Mouse (Mus musculus) C2C12 (cell line): ENCODE results near the gene Wdr45b. TPM values are rescaled to one million over a fixed set of nuclear protein-coding genes. Genes with fewer than 3 reads are reported as not detected.

Experiments used
- H3K27me3 ChIP-seq: one replicate; pipeline ENCODE4 v1.6.1; 2011; ENCODE audit not compliant: control insufficient read depth, insufficient read depth, insufficient read length
- H3K36me3 ChIP-seq: one replicate; pipeline ENCODE4 v1.6.1; 2011; ENCODE audit not compliant: control insufficient read depth, insufficient read depth
- H3K4me3 ChIP-seq: one replicate; pipeline ENCODE4 v1.5.1; 2011; ENCODE audit warnings: mild to moderate bottlenecking, control low read depth; ENCODE audit not compliant: poor library complexity, insufficient read depth, severe bottlenecking
- H3K79me2 ChIP-seq: one replicate; pipeline ENCODE4 v1.6.1; 2011; ENCODE audit not compliant: control insufficient read depth, insufficient read depth
- H3K79me3 ChIP-seq: one replicate; pipeline ENCODE4 v1.6.1; 2011; ENCODE audit warnings: low read depth, control low read depth
- H3ac ChIP-seq: one replicate; pipeline ENCODE3; 2011; ENCODE audit warnings: low read depth; ENCODE audit not compliant: control insufficient read depth, insufficient read length
- CEBPB ChIP-seq: IDR thresholded peaks from one replicate; pipeline ENCODE4 v1.6.1; 2011; ENCODE audit warnings: low read depth, mild to moderate bottlenecking, control low read depth, moderate library complexity
- CTCF ChIP-seq: IDR thresholded peaks from one replicate; pipeline ENCODE4 v1.5.1; 2011; ENCODE audit not compliant: control insufficient read depth, insufficient read depth, insufficient read length
- FOSL1 ChIP-seq: IDR thresholded peaks from one replicate; pipeline ENCODE4 v1.8.0; 2011; ENCODE audit warnings: mild to moderate bottlenecking, low read length; ENCODE audit not compliant: poor library complexity, insufficient read depth, severe bottlenecking
- MAX ChIP-seq: IDR thresholded peaks from one replicate; pipeline ENCODE4 v1.6.1; 2011; ENCODE audit warnings: mild to moderate bottlenecking, control low read depth
- MYOD1 ChIP-seq: IDR thresholded peaks from one replicate; pipeline ENCODE4 v1.6.1; 2011; ENCODE audit warnings: low read depth; ENCODE audit not compliant: control insufficient read depth, insufficient read length
- MYOG ChIP-seq: IDR thresholded peaks from one replicate; pipeline ENCODE4 v1.6.1; 2011; ENCODE audit not compliant: control insufficient read depth, insufficient read length; ENCODE audit errors: extremely low read depth
- USF1 ChIP-seq: IDR thresholded peaks from one replicate; pipeline ENCODE4 v1.6.1; 2011; ENCODE audit warnings: low read depth, mild to moderate bottlenecking, control low read depth, moderate library complexity
- microRNA-seq: library from miRNA; unstranded; fragments of <30 nt; microRNA quantifications from one replicate; pipeline ENCODE4, GENCODE M21; 2019; ENCODE audit warnings: borderline microRNAs expressed
- polyA plus RNA-seq: library from polyadenylated mRNA; unstranded; fragments of >200 nt; fragmentation: generic; extraction: Trizol; gene quantifications from one replicate; pipeline ENCODE4 v1.2.1, GENCODE M21; 2012; ENCODE audit warnings: missing spikeins

The Wdr45b gene
- polyA plus RNA-seq, 1 experiment = 60.9 TPM

DNA sequence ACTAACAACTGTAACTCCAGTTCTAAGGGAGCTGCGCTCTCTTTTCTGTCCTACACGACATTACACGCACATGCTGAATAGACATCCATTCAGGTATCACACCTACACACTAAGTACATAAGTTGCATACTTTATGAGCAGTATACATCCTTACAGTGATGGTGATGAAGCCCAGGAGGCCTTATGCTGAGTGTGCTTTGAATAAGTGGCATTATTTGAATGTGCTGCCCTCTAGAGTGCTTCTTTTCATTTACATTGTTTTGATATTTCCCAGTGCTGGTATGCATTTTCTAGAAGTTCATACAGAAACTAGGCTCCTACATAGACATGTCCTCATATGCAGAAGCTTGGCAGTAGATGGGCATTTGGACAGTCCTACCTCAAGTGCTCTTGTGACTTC is 64.4 kb downstream of the Wdr45b start:
- no peak for TF ChIP-seq CEBPB
- no peak for TF ChIP-seq MYOG
- no peak for TF ChIP-seq USF1
- no peak for TF ChIP-seq MYOD1
- TF ChIP-seq CTCF = no peak
- no peak for TF ChIP-seq MAX
- no peak for TF ChIP-seq FOSL1
- H3K36me3 ChIP-seq = peaks cover 79% of the 10 kb centered on the region
- H3K27me3 ChIP-seq = no peaks in the 10 kb centered on the region
- H3ac ChIP-seq = no peak overlapping the region
- H3K79me3 ChIP-seq = peaks cover 4% of the 10 kb centered on the region
- peaks cover 14% of the 10 kb centered on the region for H3K79me2 ChIP-seq
- H3K4me3 ChIP-seq = no peak overlapping the region

DNA sequence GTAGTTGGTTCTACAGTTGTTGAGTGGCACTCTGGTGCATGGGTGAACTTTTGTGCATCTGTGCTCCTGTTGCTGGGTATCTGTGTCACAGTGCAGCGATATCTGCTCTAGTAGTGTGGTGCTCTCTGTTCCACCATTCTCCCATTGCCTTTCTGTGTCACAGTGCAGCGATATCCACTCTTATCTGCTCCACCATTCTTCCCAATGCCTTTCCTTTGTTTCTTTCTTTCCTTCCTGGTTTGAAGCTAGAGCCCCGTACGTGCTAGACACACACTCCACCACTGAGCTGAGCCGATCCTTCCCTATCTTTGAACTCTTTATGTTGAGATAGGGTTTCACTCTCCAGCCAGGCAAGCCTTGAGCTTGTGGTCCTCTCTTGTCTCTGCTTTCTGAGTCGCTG is 71.3 kb downstream of the Wdr45b start:
- peaks cover 48% of the 10 kb centered on the region for H3K79me3 ChIP-seq
- no peak overlapping the region for H3ac ChIP-seq
- H3K27me3 ChIP-seq = no peaks in the 10 kb centered on the region
- TF ChIP-seq USF1 (no peak), MYOG (no peak), MYOD1 (no peak), CEBPB (no peak), CTCF (no peak), MAX (no peak), FOSL1 (no peak)
- H3K36me3 ChIP-seq = peaks cover 64% of the 10 kb centered on the region
- H3K79me2 ChIP-seq = peaks cover 76% of the 10 kb centered on the region
- H3K4me3 ChIP-seq = no peak overlapping the region

DNA sequence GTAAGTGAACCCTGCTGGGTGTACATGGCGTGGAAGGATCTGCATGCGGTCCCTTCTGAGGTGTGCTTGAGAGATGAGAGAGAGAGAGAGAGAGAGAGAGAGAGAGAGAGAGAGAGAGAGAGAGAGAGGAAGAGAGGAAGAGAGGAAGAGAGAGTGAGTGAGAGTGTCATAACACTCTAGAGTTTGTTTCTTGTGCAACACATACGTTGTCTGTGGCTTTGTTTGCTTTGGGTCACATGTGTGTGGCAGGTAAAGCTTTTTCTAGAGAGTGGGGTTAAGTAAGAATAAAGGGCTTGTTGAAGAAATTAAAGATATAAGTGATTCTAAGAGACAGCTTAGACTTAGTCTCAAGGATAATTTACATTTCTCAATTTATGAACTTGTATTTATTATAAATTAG is 76.2 kb downstream of the Wdr45b start:
- peaks cover 81% of the 10 kb centered on the region for H3K79me3 ChIP-seq
- no peak overlapping the region for H3ac ChIP-seq
- H3K4me3 ChIP-seq = no peak overlapping the region
- peaks cover 100% of the 10 kb centered on the region for H3K79me2 ChIP-seq
- TF ChIP-seq CEBPB = no peak
- TF ChIP-seq MAX = no peak
- TF ChIP-seq CTCF = no peak
- no peak for TF ChIP-seq USF1
- no peak for TF ChIP-seq MYOG
- no peak for TF ChIP-seq FOSL1
- TF ChIP-seq MYOD1 = no peak
- peaks cover 47% of the 10 kb centered on the region for H3K36me3 ChIP-seq
- no peaks in the 10 kb centered on the region for H3K27me3 ChIP-seq

DNA sequence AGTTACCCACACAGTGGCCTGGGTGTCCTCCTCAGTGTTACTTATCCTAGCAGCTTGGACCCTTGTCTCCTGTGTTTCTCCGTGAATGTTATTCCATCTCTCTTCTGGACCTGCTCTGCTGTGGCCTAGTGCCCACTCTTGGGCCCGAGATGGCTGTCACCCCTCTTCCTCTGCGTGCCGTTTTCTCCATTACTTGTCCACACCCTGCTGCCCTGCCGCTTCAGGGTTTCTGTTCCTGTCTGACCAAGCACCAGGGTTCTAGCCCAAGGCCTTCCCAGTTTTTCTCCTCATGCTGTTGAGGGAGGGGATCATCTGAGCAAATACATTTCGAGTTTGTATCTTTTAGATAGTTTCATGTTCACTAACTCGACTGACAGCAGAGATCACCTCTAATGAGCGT is 76.7 kb downstream of the Wdr45b start:
- Histone ChIP-seq H3K79me2 (peaks cover 100% of the 10 kb centered on the region), H3K27me3 (no peaks in the 10 kb centered on the region), H3K36me3 (peaks cover 49% of the 10 kb centered on the region), H3K79me3 (peaks cover 81% of the 10 kb centered on the region), H3ac (no peak overlapping the region), H3K4me3 (no peak overlapping the region)
- TF ChIP-seq USF1 (no peak), MYOG (no peak), CTCF (no peak), MAX (no peak), FOSL1 (no peak), CEBPB (no peak), MYOD1 (no peak)

Small RNA genes lying within 50 kb of the gene (microRNA-seq; reads per million reads assigned to microRNA genes)
- not detected for gene Mir7236

Other genes starting within 250 kb of the Wdr45b start
- 0.04 TPM for gene Tex19.2, start 235.8 kb downstream of the Wdr45b start, polyA plus RNA-seq
- gene Tex19.1, start 208.3 kb downstream of the Wdr45b start, polyA plus RNA-seq = 0.02 TPM
- gene Uts2r, start 194.2 kb downstream of the Wdr45b start, polyA plus RNA-seq = not detected
- 5.4 TPM for gene Hexdc, start 150.0 kb downstream of the Wdr45b start, polyA plus RNA-seq
- gene Ogfod3, start 149.7 kb downstream of the Wdr45b start, polyA plus RNA-seq = 10.8 TPM
- 23.8 TPM for gene Cybc1, start 125.1 kb downstream of the Wdr45b start, polyA plus RNA-seq
- 4.0 TPM for gene Narf, start 117.2 kb downstream of the Wdr45b start, polyA plus RNA-seq
- 43.1 TPM for gene Foxk2, start 94.5 kb downstream of the Wdr45b start, polyA plus RNA-seq
- gene Rab40b, start 33.8 kb upstream of the Wdr45b start, polyA plus RNA-seq = 0.41 TPM
- gene Fn3krp, start 67.0 kb upstream of the Wdr45b start, polyA plus RNA-seq = 5.3 TPM
- 0.04 TPM for gene Fn3k, start 80.5 kb upstream of the Wdr45b start, polyA plus RNA-seq
- gene Tbcd, start 97.5 kb upstream of the Wdr45b start, polyA plus RNA-seq = 69.2 TPM
- 0.11 TPM for gene Zfp750, start 164.9 kb upstream of the Wdr45b start, polyA plus RNA-seq